Mouse (Mus musculus): Measurements from ENCODE around the gene Nol4l. TPM values are rescaled to one million over a fixed set of nuclear protein-coding genes. Genes with fewer than 3 reads are reported as not detected.

The Nol4l gene
- polyA plus RNA-seq, 1 experiment from 2014 or later: 31.8 TPM

- Histone ChIP-seq H3K4me2 (replicated peaks) (no peak overlapping the region), H3K27me3 (peaks cover 10% of the 10 kb centered on the region), H3K36me3 (no peaks in the 10 kb centered on the region), H3K4me3 (no peak overlapping the region), H3K9ac (replicated peaks) (no peak overlapping the region), H3K4me1 (peaks cover 30% of the 10 kb centered on the region), H3K27ac (replicated peaks) (no peak overlapping the region), H3K9me3 (no peaks in the 10 kb centered on the region)
- WGBS: 68% methylated on average over 6 of the region's 6 CpGs
- no peak for ATAC-seq (ENCODE audit: low FRiP score, low read depth)
These were observed 28.7 kb upstream of the Nol4l start for GRCm38 (mm10) chr2:153558464-153558863.

GRCm38 (mm10) chr2:153557259-153557658 lies 27.5 kb upstream of the Nol4l start:
- H3K9me3 ChIP-seq: no peaks in the 10 kb centered on the region
- no peaks in the 10 kb centered on the region for H3K36me3 ChIP-seq
- no peak overlapping the region for H3K4me3 ChIP-seq
- no peak for ATAC-seq (ENCODE audit: low FRiP score, low read depth)
- no peak overlapping the region for H3K27ac ChIP-seq (replicated peaks)
- no peak overlapping the region for H3K4me2 ChIP-seq (replicated peaks)
- H3K4me1 ChIP-seq: peaks cover 27% of the 10 kb centered on the region
- H3K9ac ChIP-seq (replicated peaks): no peak overlapping the region
- 95% methylated on average over 4 of the region's 4 CpGs for WGBS
- H3K27me3 ChIP-seq: peaks cover 10% of the 10 kb centered on the region

- no peak for ATAC-seq (ENCODE audit: low FRiP score, low read depth)
- no peak overlapping the region for H3K9ac ChIP-seq (replicated peaks)
- H3K36me3 ChIP-seq: no peaks in the 10 kb centered on the region
- H3K4me3 ChIP-seq: no peak overlapping the region
- no peaks in the 10 kb centered on the region for H3K9me3 ChIP-seq
- H3K27me3 ChIP-seq: peaks cover 10% of the 10 kb centered on the region
- H3K4me2 ChIP-seq (replicated peaks): no peak overlapping the region
- 56% methylated on average over 9 of the region's 9 CpGs for WGBS
- peaks cover 18% of the 10 kb centered on the region for H3K4me1 ChIP-seq
- no peak overlapping the region; the same call in 1 of the 2 replicates for H3K27ac ChIP-seq (replicated peaks)
These were observed 26.4 kb upstream of the Nol4l start for GRCm38 (mm10) chr2:153556208-153556607.

GRCm38 (mm10) chr2:153554543-153554942 lies 24.8 kb upstream of the Nol4l start:
- Histone ChIP-seq H3K4me2 (replicated peaks) (no peak overlapping the region), H3K4me1 (peaks cover 4% of the 10 kb centered on the region), H3K4me3 (no peak overlapping the region), H3K36me3 (no peaks in the 10 kb centered on the region), H3K27ac (replicated peaks) (no peak overlapping the region), H3K27me3 (0 out of 2 replicates have a peak, but pooled peaks cover 1% of the 10 kb centered on the region), H3K9ac (replicated peaks) (no peak overlapping the region), H3K9me3 (no peaks in the 10 kb centered on the region)
- ATAC-seq (ENCODE audit: low FRiP score, low read depth): no peak
- 85% methylated on average over 7 of the region's 7 CpGs for whole genome bisulfite sequencing

GRCm38 (mm10) chr2:153549486-153549885 lies 19.7 kb upstream of the Nol4l start:
- WGBS: 80% methylated on average over 8 of the region's 8 CpGs
- peaks cover 24% of the 10 kb centered on the region for H3K4me1 ChIP-seq
- H3K4me2 ChIP-seq (replicated peaks): no peak overlapping the region
- H3K27me3 ChIP-seq: no peaks in the 10 kb centered on the region
- no peak overlapping the region for H3K27ac ChIP-seq (replicated peaks)
- no peak overlapping the region for H3K4me3 ChIP-seq
- H3K9me3 ChIP-seq: no peaks in the 10 kb centered on the region
- no peak for ATAC-seq (ENCODE audit: low FRiP score, low read depth)
- H3K36me3 ChIP-seq: no peaks in the 10 kb centered on the region
- no peak overlapping the region for H3K9ac ChIP-seq (replicated peaks)

GRCm38 (mm10) chr2:153548221-153548923 lies 18.6 kb upstream of the Nol4l start:
- peak; percentile 47; the same call in 1 of the 2 replicates for ATAC-seq (ENCODE audit: low FRiP score, low read depth)
- no peaks in the 10 kb centered on the region for H3K27me3 ChIP-seq
- no peak overlapping the region for H3K9ac ChIP-seq (replicated peaks)
- H3K4me2 ChIP-seq (replicated peaks): no peak overlapping the region; the same call in 1 of the 2 replicates
- no peaks in the 10 kb centered on the region for H3K9me3 ChIP-seq
- WGBS: 34% methylated on average over 14 of the region's 14 CpGs
- H3K27ac ChIP-seq (replicated peaks): no peak overlapping the region
- no peaks in the 10 kb centered on the region for H3K36me3 ChIP-seq
- no peak overlapping the region for H3K4me3 ChIP-seq
- peaks cover 24% of the 10 kb centered on the region for H3K4me1 ChIP-seq

GRCm38 (mm10) chr2:153547633-153548032 lies 17.9 kb upstream of the Nol4l start:
- Histone ChIP-seq H3K4me1 (peaks cover 24% of the 10 kb centered on the region), H3K4me2 (replicated peaks) (no peak overlapping the region), H3K9ac (replicated peaks) (no peak overlapping the region), H3K27ac (replicated peaks) (no peak overlapping the region), H3K9me3 (no peaks in the 10 kb centered on the region), H3K36me3 (no peaks in the 10 kb centered on the region), H3K27me3 (no peaks in the 10 kb centered on the region), H3K4me3 (no peak overlapping the region)
- ATAC-seq (ENCODE audit: low FRiP score, low read depth): no peak
- WGBS: 91% methylated on average over 3 of the region's 3 CpGs

- no peak overlapping the region for H3K4me2 ChIP-seq (replicated peaks)
- no peaks in the 10 kb centered on the region for H3K9me3 ChIP-seq
- WGBS: 61% methylated on average over 4 of the region's 4 CpGs
- H3K4me1 ChIP-seq: peaks cover 24% of the 10 kb centered on the region
- no peak overlapping the region for H3K27ac ChIP-seq (replicated peaks)
- H3K9ac ChIP-seq (replicated peaks): no peak overlapping the region
- no peaks in the 10 kb centered on the region for H3K27me3 ChIP-seq
- ATAC-seq (ENCODE audit: low FRiP score, low read depth): no peak
- H3K36me3 ChIP-seq: no peaks in the 10 kb centered on the region
- no peak overlapping the region for H3K4me3 ChIP-seq
These were observed 17.2 kb upstream of the Nol4l start for GRCm38 (mm10) chr2:153546972-153547371.

- WGBS: 37% methylated on average over 5 of the region's 5 CpGs
- Histone ChIP-seq H3K9me3 (no peaks in the 10 kb centered on the region), H3K27me3 (no peaks in the 10 kb centered on the region), H3K9ac (replicated peaks) (no peak overlapping the region), H3K4me2 (replicated peaks) (no peak overlapping the region), H3K4me3 (no peak overlapping the region), H3K4me1 (peaks cover 24% of the 10 kb centered on the region), H3K36me3 (no peaks in the 10 kb centered on the region), H3K27ac (replicated peaks) (no peak overlapping the region)
- no peak for ATAC-seq (ENCODE audit: low FRiP score, low read depth)
These were observed 16.7 kb upstream of the Nol4l start for GRCm38 (mm10) chr2:153546471-153546870.

- no peaks in the 10 kb centered on the region for H3K9me3 ChIP-seq
- no peak overlapping the region for H3K4me3 ChIP-seq
- 75% methylated on average over 4 of the region's 4 CpGs for WGBS
- no peak overlapping the region for H3K27ac ChIP-seq (replicated peaks)
- H3K4me2 ChIP-seq (replicated peaks): no peak overlapping the region
- H3K27me3 ChIP-seq: 0 out of 2 replicates have a peak, but pooled peaks cover 5% of the 10 kb centered on the region
- H3K4me1 ChIP-seq: peaks cover 24% of the 10 kb centered on the region
- ATAC-seq (ENCODE audit: low FRiP score, low read depth): no peak
- no peak overlapping the region for H3K9ac ChIP-seq (replicated peaks)
- H3K36me3 ChIP-seq: no peaks in the 10 kb centered on the region
These were observed 15.0 kb upstream of the Nol4l start for GRCm38 (mm10) chr2:153544771-153545170.

GRCm38 (mm10) chr2:153543911-153544730 lies 14.3 kb upstream of the Nol4l start:
- Histone ChIP-seq H3K27me3 (0 out of 2 replicates have a peak, but pooled peaks cover 5% of the 10 kb centered on the region), H3K4me1 (peaks cover 19% of the 10 kb centered on the region), H3K4me2 (replicated peaks) (no peak overlapping the region), H3K36me3 (no peaks in the 10 kb centered on the region), H3K27ac (replicated peaks) (no peak overlapping the region), H3K9me3 (no peaks in the 10 kb centered on the region), H3K4me3 (no peak overlapping the region), H3K9ac (replicated peaks) (no peak overlapping the region)
- ATAC-seq (ENCODE audit: low FRiP score, low read depth): no peak
- 84% methylated on average over 8 of the region's 8 CpGs for whole genome bisulfite sequencing

- H3K4me3 ChIP-seq: no peak overlapping the region
- H3K27ac ChIP-seq (replicated peaks): no peak overlapping the region
- H3K4me1 ChIP-seq: peaks cover 9% of the 10 kb centered on the region
- H3K36me3 ChIP-seq: no peaks in the 10 kb centered on the region
- H3K4me2 ChIP-seq (replicated peaks): no peak overlapping the region
- no peak for ATAC-seq (ENCODE audit: low FRiP score, low read depth)
- 0 out of 2 replicates have a peak, but pooled peaks cover 5% of the 10 kb centered on the region for H3K27me3 ChIP-seq
- 87% methylated on average over 8 of the region's 8 CpGs for WGBS
- no peak overlapping the region for H3K9ac ChIP-seq (replicated peaks)
- no peaks in the 10 kb centered on the region for H3K9me3 ChIP-seq
These were observed 13.3 kb upstream of the Nol4l start for GRCm38 (mm10) chr2:153542936-153543668.

Data from midbrain, embryonic 12.5 days (tissue).